Mouse (Mus musculus) midbrain, embryonic 12.5 days (tissue): ENCODE data around the gene Hist1h2be. TPM values are rescaled to one million over a fixed set of nuclear protein-coding genes. Genes with fewer than 3 reads are reported as not detected.
"Not testable (repeated sequence)": the region's sequence is repeated elsewhere in the genome, so short reads cannot be mapped to it uniquely, and the experiment has no call there.

Experiments
- ATAC-seq: fragments of 200-750 bp; cut with Nextera tagmentation; 2 replicates; pipeline ENCODE4 v1.8.0; 2017; ENCODE audit warnings: low read depth, moderate TSS enrichment, moderate library complexity; ENCODE audit not compliant: low FRiP score
- H3K27ac ChIP-seq: fragments of 300-500 bp; sonication (generic); replicated peaks from 2 replicates; pipeline ENCODE4 v1.5.1; 2016; ENCODE audit warnings: mild to moderate bottlenecking
- H3K27me3 ChIP-seq: fragments of 300-500 bp; sonication (generic); 2 replicates; pipeline ENCODE4 v1.6.1; 2016; ENCODE audit warnings: mild to moderate bottlenecking
- H3K36me3 ChIP-seq: fragments of 300-500 bp; sonication (generic); 2 replicates; pipeline ENCODE4 v1.6.1; 2016
- H3K4me1 ChIP-seq: fragments of 300-500 bp; sonication (generic); 2 replicates; pipeline ENCODE4 v1.6.1; 2016
- H3K4me2 ChIP-seq: fragments of 300-500 bp; sonication (generic); replicated peaks from 2 replicates; pipeline ENCODE4 v1.6.1; 2016; ENCODE audit warnings: mild to moderate bottlenecking, moderate library complexity
- H3K4me3 ChIP-seq: fragments of 300-500 bp; sonication (generic); 2 replicates; pipeline ENCODE4 v1.5.1; 2016; ENCODE audit warnings: mild to moderate bottlenecking
- H3K9ac ChIP-seq: fragments of 300-500 bp; sonication (generic); replicated peaks from 2 replicates; pipeline ENCODE4 v1.6.1; 2016; ENCODE audit warnings: mild to moderate bottlenecking, moderate library complexity
- H3K9me3 ChIP-seq: fragments of 300-500 bp; sonication (generic); 2 replicates; pipeline ENCODE4 v1.6.1; 2016; ENCODE audit warnings: mild to moderate bottlenecking
- WGBS: fragments of 180-500 bp; shearing (Covaris S2); methylation state at CpG from one replicate; pipeline ENCODE4 v1.1.7; 2016; 5-methylcytosine and 5-hydroxymethylcytosine counted together
- polyA plus RNA-seq: library from polyadenylated mRNA; unstranded; fragments of >200 nt; fragmentation: Nextera tagmentation; extraction: Ambion mirVana; gene quantifications from 2 replicates; pipeline ENCODE4 v1.2.1, GENCODE M21; 2016

The Hist1h2be gene
- polyA plus RNA-seq, 1 experiment from 2014 or later = 2.5 TPM

GRCm38 (mm10) chr13:23564482-23564881 lies 56.4 kb downstream of the Hist1h2be start:
- H3K27ac ChIP-seq = peak overlapping the region; percentile 98; the same call in 1 of the 2 replicates

GRCm38 (mm10) chr13:23562699-23563462 lies 58.0 kb downstream of the Hist1h2be start:
- WGBS = 2% methylated on average over 18 of the region's 18 CpGs
- Histone ChIP-seq H3K9ac (peak overlapping the region; percentile 56), H3K27ac (peak overlapping the region; percentile 98), H3K4me1 (0 out of 2 replicates have a peak, but pooled peaks cover 2% of the 10 kb centered on the region), H3K4me2 (peak overlapping the region; percentile 78), H3K36me3 (no peaks in the 10 kb centered on the region), H3K9me3 (no peaks in the 10 kb centered on the region), H3K4me3 (peak overlapping the region; percentile 46), H3K27me3 (no peaks in the 10 kb centered on the region)
- peak; percentile 46; the same call in 1 of the 2 replicates for ATAC-seq

More at GRCm38 (mm10) chr13:23564482-23564881, 56.4 kb downstream of the Hist1h2be start:
- WGBS = 96% methylated on average over 2 of the region's 2 CpGs
- H3K4me3 ChIP-seq = no peak overlapping the region
- H3K9me3 ChIP-seq = no peaks in the 10 kb centered on the region
- H3K4me2 ChIP-seq = no peak overlapping the region
- no peak overlapping the region for H3K9ac ChIP-seq
- ATAC-seq = no peak
- no peaks in the 10 kb centered on the region for H3K36me3 ChIP-seq
- 0 out of 2 replicates have a peak, but pooled peaks cover 2% of the 10 kb centered on the region for H3K4me1 ChIP-seq
- H3K27me3 ChIP-seq = no peaks in the 10 kb centered on the region

- not testable (repeated sequence) for H3K36me3 ChIP-seq, H3K9me3 ChIP-seq, H3K4me1 ChIP-seq, H3K27me3 ChIP-seq
- ATAC-seq = peak; percentile 98
- Histone ChIP-seq H3K27ac (peak within 1 kb of the TSS; percentile 98), H3K9ac (peak within 1 kb of the TSS; percentile 56), H3K4me2 (peak within 1 kb of the TSS; percentile 78), H3K4me3 (peak within 1 kb of the TSS; percentile 46)
- under 1% methylated on average over 59 of the region's 67 CpGs for WGBS
Measured at GRCm38 (mm10) chr13:23561883-23562659, 58.9 kb downstream of the Hist1h2be start, which contains the start of gene Hist1h3e. Gene Hist1h3e (minus strand): TSS chr13:23562369.

- not testable (repeated sequence) for H3K9me3 ChIP-seq, ATAC-seq, H3K4me1 ChIP-seq, H3K36me3 ChIP-seq, H3K27me3 ChIP-seq
- peak overlapping the region; percentile 49; the same call in 1 of the 2 replicates for H3K9ac ChIP-seq
- peak overlapping the region; percentile 78 for H3K4me2 ChIP-seq
- WGBS = 0% methylated on average over 2 of the region's 5 CpGs
- H3K4me3 ChIP-seq = peak overlapping the region; percentile 46
- H3K27ac ChIP-seq = peak overlapping the region; percentile 98
Measured at GRCm38 (mm10) chr13:23561531-23561882, 59.4 kb downstream of the Hist1h2be start.

- H3K4me3 ChIP-seq, H3K9me3 ChIP-seq, ATAC-seq, H3K36me3 ChIP-seq, H3K9ac ChIP-seq, H3K4me1 ChIP-seq, H3K27me3 ChIP-seq: not testable (repeated sequence)
- Histone ChIP-seq H3K4me2 (peak overlapping the region; percentile 26), H3K27ac (peak overlapping the region; percentile 65)
- 12% methylated on average over 2 of the region's 2 CpGs for WGBS
Measured at GRCm38 (mm10) chr13:23560699-23561098, 60.2 kb downstream of the Hist1h2be start.

- WGBS = 68% methylated on average over 3 of the region's 3 CpGs
- ATAC-seq = no peak
- no peaks in the 10 kb centered on the region for H3K36me3 ChIP-seq
- peak overlapping the region; percentile 98; the same call in 1 of the 2 replicates for H3K4me2 ChIP-seq
- no peaks in the 10 kb centered on the region for H3K27me3 ChIP-seq
- H3K27ac ChIP-seq = peak overlapping the region; percentile 97; the same call in 1 of the 2 replicates
- H3K9ac ChIP-seq = no peak overlapping the region
- H3K9me3 ChIP-seq = no peaks in the 10 kb centered on the region
- peaks cover 20% of the 10 kb centered on the region for H3K4me1 ChIP-seq
- H3K4me3 ChIP-seq = no peak overlapping the region
Measured at GRCm38 (mm10) chr13:23556906-23557305, 64.0 kb downstream of the Hist1h2be start.

- Histone ChIP-seq H3K27ac (peak overlapping the region; percentile 97), H3K4me3 (peak overlapping the region; percentile 59), H3K4me1 (peaks cover 20% of the 10 kb centered on the region), H3K4me2 (peak overlapping the region; percentile 98), H3K36me3 (no peaks in the 10 kb centered on the region), H3K9ac (peak overlapping the region; percentile 75), H3K27me3 (no peaks in the 10 kb centered on the region), H3K9me3 (no peaks in the 10 kb centered on the region)
- WGBS = under 1% methylated on average over 18 of the region's 18 CpGs
- ATAC-seq = peak; percentile 76
Measured at GRCm38 (mm10) chr13:23555839-23556416, 65.0 kb downstream of the Hist1h2be start.

- ATAC-seq = peak; percentile 86
- Histone ChIP-seq H3K4me3 (peak overlapping the region; percentile 59), H3K4me2 (peak overlapping the region; percentile 98), H3K4me1 (peaks cover 22% of the 10 kb centered on the region), H3K27me3 (no peaks in the 10 kb centered on the region), H3K9ac (peak overlapping the region; percentile 75), H3K36me3 (no peaks in the 10 kb centered on the region), H3K27ac (peak overlapping the region; percentile 97), H3K9me3 (no peaks in the 10 kb centered on the region)
- WGBS = under 1% methylated on average over 54 of the region's 54 CpGs
Measured at GRCm38 (mm10) chr13:23554925-23555838, 65.7 kb downstream of the Hist1h2be start.

GRCm38 (mm10) chr13:23554393-23554792 lies 66.5 kb downstream of the Hist1h2be start:
- peaks cover 22% of the 10 kb centered on the region for H3K4me1 ChIP-seq
- peak overlapping the region; percentile 98 for H3K4me2 ChIP-seq
- no peaks in the 10 kb centered on the region for H3K36me3 ChIP-seq
- no peaks in the 10 kb centered on the region for H3K9me3 ChIP-seq
- 26% methylated on average over 9 of the region's 9 CpGs for WGBS
- no peaks in the 10 kb centered on the region for H3K27me3 ChIP-seq
- peak overlapping the region; percentile 59 for H3K4me3 ChIP-seq
- H3K9ac ChIP-seq = peak overlapping the region; percentile 75; the same call in 1 of the 2 replicates
- peak overlapping the region; percentile 97 for H3K27ac ChIP-seq
- no peak for ATAC-seq

GRCm38 (mm10) chr13:23552962-23553361 lies 68.0 kb downstream of the Hist1h2be start, which contains the start of gene Hist1h1d:
Gene Hist1h1d (plus strand): TSS chr13:23553262.
- Histone ChIP-seq H3K4me3 (no peak within 1 kb of the TSS), H3K27ac (peak within 1 kb of the TSS; percentile 97), H3K36me3 (no peaks in the 10 kb centered on the region), H3K9ac (no peak within 1 kb of the TSS), H3K4me2 (peak within 1 kb of the TSS; percentile 98), H3K27me3 (no peaks in the 10 kb centered on the region), H3K9me3 (no peaks in the 10 kb centered on the region), H3K4me1 (peaks cover 22% of the 10 kb centered on the region)
- ATAC-seq = no peak
